Mouse (Mus musculus) liver, embryonic 15.5 days (tissue): ENCODE results near the gene Armc6. TPM values are rescaled to one million over a fixed set of nuclear protein-coding genes. Genes with fewer than 3 reads are reported as not detected.
A peak's percentile ranks its signal among the peaks of the same experiment; 100 is the strongest.

Experiments used
- ATAC-seq: fragments of 200-750 bp; cut with Nextera tagmentation; 2 replicates; pipeline ENCODE4 v1.8.0; 2017; ENCODE audit warnings: moderate number of reproducible peaks, mild to moderate bottlenecking, moderate library complexity; ENCODE audit not compliant: insufficient read depth
- H3K27ac ChIP-seq: fragments of 300-500 bp; sonication (generic); replicated peaks from 2 replicates; pipeline ENCODE4 v1.5.1; 2015; ENCODE audit warnings: mild to moderate bottlenecking, inconsistent platforms
- H3K27me3 ChIP-seq: fragments of 300-500 bp; sonication (generic); 2 replicates; pipeline ENCODE4 v1.6.1; 2015; ENCODE audit warnings: mild to moderate bottlenecking, inconsistent platforms
- H3K36me3 ChIP-seq: fragments of 300-500 bp; sonication (generic); replicated peaks from 2 replicates; pipeline ENCODE4 v1.6.1; 2015; ENCODE audit warnings: moderate library complexity, mild to moderate bottlenecking, inconsistent platforms
- H3K4me1 ChIP-seq: fragments of 300-500 bp; sonication (generic); replicated peaks from 2 replicates; pipeline ENCODE4 v1.6.1; 2015; ENCODE audit warnings: inconsistent platforms
- H3K4me2 ChIP-seq: fragments of 300-500 bp; sonication (generic); 2 replicates; pipeline ENCODE4 v1.6.1; 2015; ENCODE audit warnings: moderate library complexity, mild to moderate bottlenecking, inconsistent platforms
- H3K4me3 ChIP-seq: fragments of 300-500 bp; sonication (generic); replicated peaks from 2 replicates; pipeline ENCODE4 v1.5.1; 2015; ENCODE audit warnings: mild to moderate bottlenecking, inconsistent platforms
- H3K9ac ChIP-seq: fragments of 300-500 bp; sonication (generic); 2 replicates; pipeline ENCODE4 v1.6.1; 2015; ENCODE audit warnings: moderate library complexity, mild to moderate bottlenecking, inconsistent platforms
- H3K9me3 ChIP-seq: fragments of 300-500 bp; sonication (generic); replicated peaks from 2 replicates; pipeline ENCODE4 v1.6.1; 2016; ENCODE audit warnings: inconsistent platforms
- WGBS: fragments of 180-500 bp; shearing (Covaris S2); methylation state at CpG from one replicate; pipeline ENCODE4 v1.1.7; 2015; ENCODE audit warnings: mixed read lengths; ENCODE audit not compliant: insufficient replicate concordance; 5-methylcytosine and 5-hydroxymethylcytosine counted together
- polyA plus RNA-seq: library from polyadenylated mRNA; unstranded; fragments of >200 nt; fragmentation: Nextera tagmentation; extraction: Ambion mirVana; gene quantifications from 2 replicates; pipeline ENCODE4 v1.2.1, GENCODE M21; 2015

Gene Armc6
- polyA plus RNA-seq, 1 experiment from 2014 or later, result 12.4 TPM

DNA sequence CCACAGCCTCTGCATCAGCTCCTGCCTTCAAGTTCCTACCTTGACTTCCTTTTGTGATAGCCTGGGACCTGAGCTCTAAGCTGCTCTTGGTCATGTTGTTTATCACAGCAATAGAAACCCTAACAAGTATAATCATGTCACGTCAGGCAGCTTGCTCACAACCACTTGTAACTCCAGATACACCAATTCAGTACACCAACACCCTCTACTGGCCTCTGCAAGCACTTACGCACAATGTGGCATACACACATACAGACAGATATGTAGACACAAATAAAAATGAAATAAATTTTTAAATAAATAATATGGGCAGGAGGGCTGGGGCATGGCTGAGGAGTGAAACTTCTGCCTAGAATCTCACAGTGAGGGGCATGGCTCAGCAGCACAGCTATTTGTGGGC, 38.5 kb downstream of the Armc6 start:
- no peaks in the 10 kb centered on the region for H3K9me3 ChIP-seq
- H3K4me3 ChIP-seq, result no peak overlapping the region
- ATAC-seq, result no peak
- H3K27me3 ChIP-seq, result no peaks in the 10 kb centered on the region
- no peak overlapping the region for H3K4me2 ChIP-seq
- H3K9ac ChIP-seq, result no peak overlapping the region
- WGBS, result 65% methylated on average over 2 of the region's 2 CpGs
- H3K4me1 ChIP-seq, result peaks cover 60% of the 10 kb centered on the region
- H3K27ac ChIP-seq, result no peak overlapping the region
- peaks cover 12% of the 10 kb centered on the region for H3K36me3 ChIP-seq

DNA sequence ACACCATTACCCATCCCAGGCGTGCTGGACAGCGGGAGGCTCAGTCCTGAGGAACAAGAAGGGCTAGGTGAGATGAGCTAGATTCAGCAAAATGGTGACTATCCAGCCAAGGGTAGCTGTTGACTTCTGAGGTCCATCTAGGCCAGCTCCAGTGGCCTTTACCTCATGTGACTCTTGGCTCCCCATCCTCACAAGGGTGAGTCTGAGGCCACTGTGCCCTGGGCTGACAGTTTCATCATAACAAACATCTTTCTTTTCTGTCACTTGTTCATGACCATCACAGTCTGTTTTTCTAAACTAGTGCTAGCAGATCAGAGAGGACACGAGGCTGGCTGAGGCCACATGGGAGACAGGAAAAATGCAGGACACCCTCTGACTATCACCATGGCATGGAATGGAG, 40.1 kb downstream of the Armc6 start:
- no peak overlapping the region for H3K27ac ChIP-seq
- no peaks in the 10 kb centered on the region for H3K9me3 ChIP-seq
- peaks cover 27% of the 10 kb centered on the region for H3K36me3 ChIP-seq
- H3K9ac ChIP-seq, result no peak overlapping the region
- 78% methylated on average over 3 of the region's 3 CpGs for WGBS
- no peak for ATAC-seq
- peaks cover 45% of the 10 kb centered on the region for H3K4me1 ChIP-seq
- no peaks in the 10 kb centered on the region for H3K27me3 ChIP-seq
- no peak overlapping the region for H3K4me2 ChIP-seq
- H3K4me3 ChIP-seq, result no peak overlapping the region

DNA sequence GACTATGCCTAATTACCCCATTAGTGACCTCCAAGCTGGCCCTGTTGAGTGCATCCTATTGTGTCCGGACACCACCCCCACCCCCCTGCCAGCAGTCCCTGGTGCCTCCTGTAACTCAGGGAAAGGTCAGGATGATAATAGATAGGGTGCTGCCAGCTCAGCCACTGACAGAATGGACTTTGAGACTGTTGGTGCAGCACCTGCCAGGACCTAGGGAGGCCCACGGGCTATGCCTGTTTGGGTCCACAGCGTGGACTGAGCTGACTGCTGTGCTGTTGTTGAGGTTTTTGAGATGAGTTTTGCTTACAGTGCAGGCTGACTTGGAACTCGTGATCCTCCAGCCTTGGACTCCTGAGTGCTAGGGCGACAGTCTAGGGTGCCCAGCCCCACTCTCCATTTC, 41.0 kb downstream of the Armc6 start:
- H3K36me3 ChIP-seq, result peaks cover 36% of the 10 kb centered on the region
- WGBS, result 76% methylated on average over 5 of the region's 5 CpGs
- no peaks in the 10 kb centered on the region for H3K9me3 ChIP-seq
- H3K27me3 ChIP-seq, result no peaks in the 10 kb centered on the region
- peaks cover 35% of the 10 kb centered on the region for H3K4me1 ChIP-seq
- ATAC-seq, result peak; percentile 43
- no peak overlapping the region for H3K4me2 ChIP-seq
- H3K9ac ChIP-seq, result no peak overlapping the region
- H3K4me3 ChIP-seq, result no peak overlapping the region
- H3K27ac ChIP-seq, result no peak overlapping the region

DNA sequence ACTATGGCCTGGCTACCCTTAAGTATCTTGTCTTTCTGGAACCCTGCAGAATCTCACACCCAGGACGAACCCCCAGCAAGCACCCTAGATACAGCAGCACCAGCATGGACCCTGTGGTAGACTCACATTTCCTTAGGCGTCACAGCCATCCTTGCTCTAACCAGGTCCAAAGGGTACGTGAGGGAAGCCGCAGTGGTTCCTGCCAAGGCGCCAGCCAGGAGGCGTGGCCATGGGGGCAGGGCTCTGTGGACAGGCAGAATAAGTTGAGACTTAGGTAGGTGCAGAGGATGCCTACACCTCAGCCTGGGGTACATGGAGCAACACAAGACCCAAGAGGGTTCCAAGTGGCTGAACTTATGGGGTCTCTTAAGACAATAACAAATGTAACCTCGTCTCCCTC, 45.6 kb downstream of the Armc6 start:
- Histone ChIP-seq H3K36me3 (peaks cover 62% of the 10 kb centered on the region), H3K27me3 (no peaks in the 10 kb centered on the region), H3K4me1 (peaks cover 3% of the 10 kb centered on the region; the same call in 1 of the 2 replicates), H3K9me3 (no peaks in the 10 kb centered on the region), H3K9ac (no peak overlapping the region), H3K4me2 (no peak overlapping the region), H3K27ac (no peak overlapping the region), H3K4me3 (no peak overlapping the region)
- ATAC-seq, result no peak
- WGBS, result 59% methylated on average over 7 of the region's 7 CpGs

DNA sequence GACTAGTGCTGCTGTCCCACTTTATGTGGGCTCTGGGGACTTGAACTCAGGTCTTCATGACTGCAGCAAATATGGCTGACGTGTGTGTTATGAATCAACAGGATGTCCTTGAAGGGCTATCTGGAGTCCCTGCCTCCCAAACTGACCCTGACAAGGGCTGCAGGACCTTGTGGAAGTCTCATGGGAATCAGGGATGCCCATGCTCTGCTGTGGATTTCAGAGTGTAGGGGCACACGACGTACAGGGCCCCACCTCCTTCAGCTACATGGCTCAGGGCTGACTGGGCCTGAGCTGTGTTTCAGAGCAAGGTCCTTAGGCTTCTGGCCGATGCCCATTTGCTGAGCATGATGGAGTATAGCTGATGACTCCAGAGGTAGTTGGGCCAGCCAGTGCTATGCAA, 51.1 kb downstream of the Armc6 start:
- 79% methylated on average over 4 of the region's 4 CpGs for whole genome bisulfite sequencing
- no peak for ATAC-seq
- Histone ChIP-seq H3K9me3 (no peaks in the 10 kb centered on the region), H3K27me3 (no peaks in the 10 kb centered on the region), H3K27ac (no peak overlapping the region), H3K4me3 (no peak overlapping the region), H3K36me3 (peaks cover 41% of the 10 kb centered on the region), H3K4me2 (no peak overlapping the region), H3K9ac (no peak overlapping the region), H3K4me1 (peaks cover 30% of the 10 kb centered on the region)

DNA sequence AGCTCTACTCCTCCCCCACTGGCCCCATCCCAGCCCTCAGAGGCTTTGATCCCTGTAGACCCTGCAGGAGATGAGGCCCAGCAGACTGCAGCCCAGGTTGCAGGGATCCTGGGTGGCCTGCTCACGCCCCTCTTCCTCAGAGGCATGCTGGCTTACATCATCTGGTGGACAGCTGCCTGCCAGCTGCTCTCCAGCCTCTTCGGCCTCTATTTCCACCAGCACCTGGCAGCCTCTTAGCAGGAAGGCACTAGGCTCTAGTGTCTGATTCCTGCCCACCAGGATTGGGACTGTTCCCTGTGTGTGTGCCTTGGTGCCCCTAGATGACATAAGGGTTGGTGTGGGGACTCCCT, 52.4 kb downstream of the Armc6 start:
- H3K4me3 ChIP-seq, result no peak overlapping the region
- no peaks in the 10 kb centered on the region for H3K9me3 ChIP-seq
- H3K27ac ChIP-seq, result peak overlapping the region; percentile 68
- ATAC-seq, result no peak; the same call in 1 of the 2 replicates
- H3K4me1 ChIP-seq, result peaks cover 30% of the 10 kb centered on the region
- 49% methylated on average over 2 of the region's 2 CpGs for WGBS
- H3K9ac ChIP-seq, result peak overlapping the region; percentile 35
- peaks cover 38% of the 10 kb centered on the region for H3K36me3 ChIP-seq
- no peaks in the 10 kb centered on the region for H3K27me3 ChIP-seq
- peak overlapping the region; percentile 48 for H3K4me2 ChIP-seq

DNA sequence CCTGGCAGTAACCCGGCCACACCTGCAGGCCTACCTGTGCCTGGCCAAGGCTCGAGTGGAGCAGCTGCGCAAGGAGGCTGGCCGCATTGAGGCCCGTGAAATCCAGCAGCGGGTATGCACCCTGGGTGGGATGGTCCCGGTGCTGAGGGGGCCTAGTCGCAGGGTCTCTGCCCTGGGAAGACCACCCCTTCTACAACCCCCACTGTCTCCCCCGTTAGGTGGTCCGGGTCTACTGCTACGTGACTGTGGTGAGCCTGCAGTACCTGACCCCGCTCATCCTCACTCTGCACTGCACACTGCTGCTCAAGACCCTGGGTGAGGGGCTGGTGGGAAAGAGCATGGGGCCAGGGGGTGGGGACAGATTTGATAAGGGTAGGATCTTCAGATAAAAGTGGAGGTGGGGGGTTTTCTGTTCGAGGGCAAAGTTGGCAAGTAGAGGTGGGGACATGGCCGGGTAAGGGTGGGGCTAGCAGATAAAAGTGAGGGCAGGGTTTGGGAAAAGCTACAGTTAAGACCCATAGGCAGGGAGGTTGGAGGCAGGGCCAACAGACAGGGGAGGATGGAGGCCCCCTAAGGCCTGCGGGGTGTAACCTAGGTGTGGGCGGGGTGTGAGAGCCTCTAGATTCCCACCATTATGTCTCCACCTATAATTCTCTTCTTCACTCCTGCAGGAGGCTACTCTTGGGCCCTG, 52.9 kb downstream of the Armc6 start:
- Histone ChIP-seq H3K27ac (peak overlapping the region; percentile 68), H3K4me1 (peaks cover 30% of the 10 kb centered on the region), H3K9ac (peak overlapping the region; percentile 35; the same call in 1 of the 2 replicates), H3K4me2 (peak overlapping the region; percentile 48), H3K4me3 (no peak overlapping the region), H3K27me3 (no peaks in the 10 kb centered on the region), H3K9me3 (no peaks in the 10 kb centered on the region), H3K36me3 (peaks cover 38% of the 10 kb centered on the region)
- WGBS, result 58% methylated on average over 16 of the region's 16 CpGs
- ATAC-seq, result peak; percentile 87

DNA sequence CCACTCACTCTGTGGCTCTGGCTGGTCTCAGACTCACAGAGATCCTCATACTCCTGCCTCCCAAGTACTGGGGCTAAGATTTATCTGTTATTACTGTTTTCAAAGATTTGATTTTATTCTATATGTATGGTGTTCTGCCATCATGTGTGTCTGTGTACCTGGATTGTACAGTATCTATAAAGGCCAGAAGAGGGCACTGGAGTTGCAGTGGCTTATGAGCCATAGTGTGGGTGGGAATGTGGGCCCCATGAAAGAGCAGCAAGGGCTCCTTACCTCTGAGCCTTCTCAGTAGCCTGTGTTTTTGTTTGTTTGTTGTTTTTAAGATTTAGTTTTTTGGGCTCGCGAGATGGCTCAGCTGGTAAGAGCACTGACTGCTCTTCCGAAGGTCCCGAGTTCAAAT, 55.2 kb downstream of the Armc6 start:
- 0 out of 2 replicates have a peak overlapping the region, but pooled peaks have one; percentile 19 for H3K27ac ChIP-seq
- H3K4me2 ChIP-seq, result no peak overlapping the region
- H3K27me3 ChIP-seq, result no peaks in the 10 kb centered on the region
- H3K36me3 ChIP-seq, result peaks cover 33% of the 10 kb centered on the region
- peaks cover 37% of the 10 kb centered on the region for H3K4me1 ChIP-seq
- ATAC-seq, result no peak
- no peaks in the 10 kb centered on the region for H3K9me3 ChIP-seq
- 89% methylated on average over 4 of the region's 4 CpGs for WGBS
- H3K9ac ChIP-seq, result no peak overlapping the region
- H3K4me3 ChIP-seq, result no peak overlapping the region

DNA sequence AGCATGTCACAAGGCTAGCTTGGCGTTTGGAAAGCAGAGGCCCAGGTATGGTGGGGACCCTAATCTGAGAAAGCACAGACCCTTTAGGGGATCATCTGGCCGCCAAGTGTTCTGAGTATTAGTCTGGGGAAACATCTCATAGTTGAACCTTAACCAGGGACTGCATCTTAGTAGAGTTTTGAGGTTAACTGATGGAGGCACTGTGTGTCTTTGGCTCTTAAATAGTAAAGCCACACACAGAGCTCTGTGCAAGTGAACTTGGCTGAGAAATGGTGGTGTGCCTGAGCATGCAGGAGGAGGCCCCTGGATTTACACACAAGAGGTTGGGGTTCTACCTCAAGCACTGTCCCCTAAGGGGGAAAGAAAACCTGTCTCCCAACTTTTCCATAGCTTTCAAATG, 56.0 kb downstream of the Armc6 start:
- Histone ChIP-seq H3K4me3 (no peak overlapping the region), H3K4me1 (peaks cover 46% of the 10 kb centered on the region), H3K27ac (no peak overlapping the region), H3K4me2 (no peak overlapping the region), H3K27me3 (no peaks in the 10 kb centered on the region), H3K9ac (no peak overlapping the region), H3K9me3 (no peaks in the 10 kb centered on the region), H3K36me3 (peaks cover 33% of the 10 kb centered on the region)
- 74% methylated on average over 2 of the region's 2 CpGs for WGBS
- ATAC-seq, result no peak

DNA sequence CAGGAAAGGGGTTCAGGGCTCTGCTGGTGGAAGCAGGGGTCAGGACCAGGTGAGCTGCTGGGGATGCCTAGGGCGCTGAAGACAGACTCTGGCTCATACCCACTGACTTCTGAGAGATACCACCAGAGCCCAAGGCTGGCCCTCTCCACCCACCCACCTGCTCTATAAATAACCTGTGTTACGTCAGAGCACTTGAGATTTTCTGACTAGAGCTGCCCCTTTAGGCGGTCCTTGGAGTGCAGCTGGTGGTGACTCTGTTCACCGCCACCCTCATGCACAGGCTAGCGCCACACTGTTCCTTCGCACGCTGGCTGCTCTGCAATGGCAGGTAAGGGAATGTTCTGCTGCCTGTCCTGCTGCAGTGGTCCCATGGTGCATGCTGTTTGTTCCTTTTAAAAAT, 60.2 kb downstream of the Armc6 start:
- Histone ChIP-seq H3K9me3 (no peaks in the 10 kb centered on the region), H3K27me3 (no peaks in the 10 kb centered on the region), H3K9ac (no peak overlapping the region), H3K36me3 (peaks cover 22% of the 10 kb centered on the region), H3K27ac (peak overlapping the region; percentile 43), H3K4me2 (peak overlapping the region; percentile 9; the same call in 1 of the 2 replicates), H3K4me1 (peaks cover 44% of the 10 kb centered on the region), H3K4me3 (no peak overlapping the region)
- no peak for ATAC-seq
- WGBS, result 68% methylated on average over 7 of the region's 7 CpGs

DNA sequence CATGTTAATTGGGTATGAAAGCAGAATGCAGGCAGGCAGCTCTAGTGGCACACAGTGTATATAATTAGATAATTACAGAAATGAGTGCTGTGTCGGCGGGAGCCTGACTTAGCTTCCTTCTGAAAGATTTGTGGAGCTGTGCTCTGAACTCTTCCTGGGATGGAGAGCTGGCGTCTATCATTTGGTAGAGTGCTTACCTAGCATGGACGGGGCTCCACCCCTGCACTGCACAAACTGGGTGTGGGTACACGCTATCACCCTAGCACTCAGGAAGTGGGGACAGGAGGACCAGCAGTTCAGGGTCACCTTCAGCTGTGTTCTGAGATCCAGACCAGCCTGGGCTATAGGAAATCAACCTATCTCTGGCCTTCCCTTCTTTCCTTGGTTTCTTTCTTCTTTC, 60.9 kb downstream of the Armc6 start:
- peaks cover 44% of the 10 kb centered on the region for H3K4me1 ChIP-seq
- ATAC-seq, result peak; percentile 40; the same call in 1 of the 2 replicates
- 25% methylated on average over 5 of the region's 5 CpGs for WGBS
- H3K9ac ChIP-seq, result 0 out of 2 replicates have a peak overlapping the region, but pooled peaks have one; percentile 4
- H3K27ac ChIP-seq, result peak overlapping the region; percentile 60; the same call in 1 of the 2 replicates
- H3K9me3 ChIP-seq, result no peaks in the 10 kb centered on the region
- H3K4me2 ChIP-seq, result peak overlapping the region; percentile 71
- no peaks in the 10 kb centered on the region for H3K27me3 ChIP-seq
- H3K36me3 ChIP-seq, result peaks cover 18% of the 10 kb centered on the region
- peak overlapping the region; percentile 66; the same call in 1 of the 2 replicates for H3K4me3 ChIP-seq
